Mouse (Mus musculus) mouse trophoblast stem cell (cell line): ENCODE results near the gene Zkscan1.
"Not testable (repeated sequence)": the region's sequence is repeated elsewhere in the genome, so short reads cannot be mapped to it uniquely, and the experiment has no call there.

ENCODE experiments used
- in situ Hi-C, 2 experiments: fragments of 300-500 bp; cut with MseI, MboI; formaldehyde crosslinking; loops; 2 replicates in 1 of 2; 3 replicates in 1 of 2; pipeline ENCODE4 v1.15.1; 2025

The Zkscan1 gene

DNA sequence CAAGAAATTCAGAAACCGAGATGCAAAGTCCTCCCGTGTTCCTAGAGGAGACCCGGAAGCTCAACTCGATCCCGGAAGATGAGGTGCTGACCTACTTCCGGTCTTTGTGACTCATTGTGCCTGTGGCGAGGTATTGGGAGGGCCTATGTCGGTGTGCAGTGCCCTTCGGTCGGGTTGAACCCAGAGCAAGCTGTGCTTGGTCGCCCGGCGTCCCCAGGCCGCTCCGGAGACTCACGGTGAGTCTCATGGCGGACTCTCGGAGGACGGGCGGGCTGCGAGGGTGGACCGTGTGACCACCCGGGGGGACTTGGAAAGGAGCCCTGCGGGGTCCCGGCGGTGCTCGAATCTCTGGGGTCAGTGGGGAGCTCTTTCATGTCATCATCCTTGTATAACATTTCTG, at the start of gene Zkscan1:
Zkscan1 (plus strand) TSS at position 89 of the 400 bp plus-strand sequence.
- in situ Hi-C loops: no loop called here

DNA sequence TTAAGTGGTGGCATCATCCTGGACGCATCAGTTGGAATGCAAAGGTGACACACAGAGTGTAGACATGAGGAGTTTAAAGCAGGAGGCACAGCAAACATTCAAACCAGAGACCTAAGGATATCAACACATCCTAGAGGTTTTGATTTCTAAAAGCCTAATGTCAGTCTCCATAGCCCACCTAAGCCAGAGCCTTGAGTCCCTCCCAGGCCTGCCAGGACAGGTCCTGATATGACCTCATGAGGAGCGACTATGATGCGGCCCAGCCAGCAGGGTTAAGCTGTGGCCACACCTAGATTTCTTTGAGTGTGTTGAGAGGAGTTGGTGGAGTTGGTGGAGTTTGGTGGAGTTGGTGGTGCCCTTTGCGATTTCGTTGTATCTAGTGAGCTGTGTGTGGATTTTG, 32.0 kb upstream of the Zkscan1 start, which contains the start of gene Smok3c:
Smok3c (plus strand) TSS at position 301 of the 400 bp plus-strand sequence.
- in situ Hi-C loops: not testable (repeated sequence)

- in situ Hi-C loops: no loop called here
Observed at GRCm38 (mm10) chr5:138073803-138074202, 11.1 kb upstream of the Zkscan1 start.

DNA sequence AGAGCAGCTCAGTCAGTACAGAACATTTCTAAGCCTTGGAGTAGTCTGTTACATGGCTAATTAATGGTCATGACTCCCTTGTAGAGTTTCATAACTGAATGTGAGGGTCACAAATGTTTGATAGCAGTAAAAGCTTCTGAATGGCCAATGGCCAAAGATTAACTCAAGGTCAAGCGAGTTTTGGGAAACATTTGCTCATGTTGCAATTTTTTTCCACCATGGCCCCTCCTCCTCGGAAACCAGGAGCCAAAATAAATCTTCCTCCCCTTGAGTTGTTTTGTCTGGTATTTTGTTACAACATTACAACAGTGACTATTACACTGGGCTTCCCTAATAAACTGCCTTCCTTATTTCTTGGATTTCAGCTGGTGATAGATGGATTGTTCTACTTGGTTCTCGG, 9.2 kb upstream of the Zkscan1 start:
- in situ Hi-C loops: no loop called here

DNA sequence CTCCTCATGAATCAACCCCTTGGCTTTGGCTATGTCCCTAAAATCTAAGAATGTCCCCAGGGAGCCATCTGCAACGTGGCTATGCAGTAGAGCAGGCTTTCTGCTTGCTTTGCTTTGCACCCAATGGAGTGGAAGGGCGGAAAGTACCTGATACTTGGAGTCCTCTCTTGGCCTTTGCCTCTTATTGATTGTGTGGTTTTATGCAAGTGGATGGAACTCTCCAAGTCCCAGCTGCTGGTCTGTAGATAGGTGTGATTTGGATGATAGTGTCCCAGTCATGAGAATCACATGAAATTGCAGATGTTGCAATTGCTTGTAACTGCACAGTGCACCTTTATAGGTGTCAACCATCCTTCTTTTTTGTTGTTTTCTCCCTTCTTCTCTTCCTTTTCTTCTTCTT, 8.7 kb upstream of the Zkscan1 start:
- in situ Hi-C loops: no loop called here

- in situ Hi-C loops: no loop called here
Observed at GRCm38 (mm10) chr5:138080456-138080855, 4.4 kb upstream of the Zkscan1 start.

GRCm38 (mm10) chr5:138081446-138081845, 3.4 kb upstream of the Zkscan1 start:
- in situ Hi-C loops: no loop called here

DNA sequence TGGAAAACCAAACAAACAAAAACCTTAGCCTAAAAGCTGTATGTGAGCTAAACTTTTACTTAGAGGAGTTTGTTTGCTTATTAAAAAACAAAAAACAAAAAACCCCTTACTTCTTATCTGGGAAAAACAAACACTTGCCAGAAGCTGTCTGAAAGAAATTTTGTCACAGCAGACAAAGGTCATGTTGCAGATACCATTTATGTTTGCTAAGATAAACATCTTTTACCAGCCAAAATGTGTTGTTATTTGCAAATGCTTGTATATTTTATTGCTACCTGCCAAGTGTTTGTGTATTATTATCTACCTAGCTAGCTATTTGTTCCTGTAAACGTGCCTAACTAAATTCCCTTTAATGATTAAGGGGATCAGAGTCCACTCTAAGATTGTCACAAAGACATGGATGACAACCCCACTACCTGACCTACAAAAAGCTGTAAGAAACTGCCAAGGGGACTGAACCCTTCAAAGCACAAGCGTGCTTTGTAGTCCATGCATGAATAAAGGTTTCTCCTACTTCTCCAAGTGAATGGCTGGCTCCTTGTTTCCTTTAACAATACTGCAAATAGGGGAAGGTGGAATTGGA, 1.5 kb upstream of the Zkscan1 start:
- in situ Hi-C loops: no loop called here

- in situ Hi-C loops: no loop called here
Observed at GRCm38 (mm10) chr5:138083936-138084335, 948 bp upstream of the Zkscan1 start.

- in situ Hi-C loops: no loop called here
Observed at GRCm38 (mm10) chr5:138084507-138084906, 377 bp upstream of the Zkscan1 start.

DNA sequence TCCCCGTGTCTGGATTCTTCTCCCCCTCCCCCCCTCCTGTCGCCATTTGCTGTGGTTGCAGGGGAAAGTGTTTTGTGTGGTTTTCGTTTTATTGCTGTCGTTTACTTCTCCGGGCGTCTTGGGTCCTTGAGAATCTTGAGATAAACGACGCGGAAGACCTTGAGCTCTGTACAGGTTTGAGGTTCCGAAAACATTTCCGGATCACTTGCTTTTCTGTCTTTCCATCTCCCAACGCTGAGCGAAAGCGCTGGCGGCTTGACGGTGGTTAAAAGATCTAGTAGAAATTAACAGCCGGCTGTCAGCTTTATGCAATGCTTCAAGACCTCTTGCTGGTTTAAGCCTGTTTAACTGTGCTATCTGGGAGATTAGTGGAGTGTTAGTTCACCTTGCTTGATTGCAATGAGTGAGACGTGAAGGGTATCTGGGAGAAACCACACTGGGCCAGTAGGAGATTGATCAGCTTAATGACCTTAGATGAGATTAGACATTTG, 582 bp downstream of the Zkscan1 start:
- in situ Hi-C loops: no loop called here

DNA sequence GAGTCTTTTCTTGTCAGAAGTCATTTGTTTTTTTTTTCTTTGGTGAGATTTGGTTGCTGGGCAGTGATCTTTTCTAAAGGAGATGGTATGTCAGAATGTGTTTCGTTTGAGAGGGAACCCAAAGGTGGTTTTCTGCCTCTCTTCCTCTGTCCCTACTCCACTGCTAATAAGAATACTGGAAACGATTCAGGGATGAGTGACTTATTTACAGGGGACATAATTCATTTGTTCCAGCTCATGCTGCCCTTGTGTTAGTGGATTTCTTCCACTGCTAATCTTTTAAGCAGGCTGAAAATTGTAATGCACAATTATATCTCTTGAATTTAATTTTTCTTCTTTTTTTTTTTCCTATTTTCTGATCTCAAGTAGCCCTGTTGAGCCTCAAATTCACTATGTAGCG, 2.0 kb downstream of the Zkscan1 start:
- in situ Hi-C loops: no loop called here

DNA sequence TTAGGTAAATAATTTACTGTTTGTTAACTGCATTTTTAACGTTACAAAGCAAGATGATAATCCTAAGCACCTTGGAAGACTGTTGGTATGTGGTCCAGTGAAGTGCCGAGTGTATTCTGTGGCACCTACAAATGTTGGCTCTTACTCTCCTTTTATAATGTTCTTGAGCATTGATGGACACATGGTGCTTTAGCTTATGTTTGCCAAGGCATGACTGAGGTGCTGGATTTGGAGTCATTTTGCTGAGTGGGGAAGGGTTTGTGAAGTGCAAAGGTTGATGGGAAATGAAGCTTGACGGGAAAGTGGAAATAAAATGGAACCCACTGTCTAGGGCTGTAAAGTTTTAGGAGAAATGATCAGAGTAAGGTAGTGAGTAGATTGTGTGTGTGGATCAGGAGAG, 3.5 kb downstream of the Zkscan1 start:
- in situ Hi-C loops: no loop called here

- in situ Hi-C loops: no loop called here
Observed at GRCm38 (mm10) chr5:138089108-138089551, 4.2 kb downstream of the Zkscan1 start.

DNA sequence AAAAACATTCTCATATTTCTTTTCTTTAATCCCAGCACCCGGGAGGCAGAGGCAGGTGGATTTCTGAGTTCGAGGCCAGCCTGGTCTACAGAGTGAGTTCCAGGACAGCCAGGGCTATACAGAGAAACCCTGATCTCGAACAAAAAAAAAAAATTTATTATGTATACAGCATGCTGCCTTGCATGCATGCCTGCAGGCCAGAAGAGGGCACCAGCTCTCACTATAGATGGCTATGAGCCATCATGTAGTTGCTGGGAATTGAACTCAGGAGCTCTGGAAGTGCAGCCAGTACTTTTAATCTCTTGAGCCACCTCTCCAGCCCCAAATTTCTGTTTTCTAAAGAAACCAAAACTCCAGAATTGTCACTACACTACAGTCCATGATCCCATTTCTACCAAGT, 5.4 kb downstream of the Zkscan1 start:
- in situ Hi-C loops: no loop called here

DNA sequence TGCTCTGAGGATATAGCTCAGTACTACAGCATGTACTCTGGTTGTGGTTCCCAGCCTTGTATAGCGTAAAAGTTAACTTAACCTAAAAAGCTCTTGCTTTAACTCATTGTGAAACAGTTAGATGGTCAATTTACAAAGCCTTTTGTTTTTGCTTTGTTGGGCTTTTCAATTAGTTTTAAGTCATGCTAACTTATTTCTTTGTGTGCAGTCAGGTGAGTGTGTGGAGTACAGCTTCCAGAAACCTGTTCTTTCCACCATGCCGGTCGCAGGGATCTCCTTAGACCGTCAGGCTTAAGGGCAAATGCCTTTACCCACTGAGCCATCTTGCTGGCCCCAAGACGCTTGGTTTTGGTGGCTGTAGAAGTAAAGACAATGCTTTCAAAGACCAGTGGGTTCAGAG, 5.9 kb downstream of the Zkscan1 start:
- in situ Hi-C loops: no loop called here

- in situ Hi-C loops: no loop called here
Observed at GRCm38 (mm10) chr5:138092771-138093170, 7.9 kb downstream of the Zkscan1 start.

DNA sequence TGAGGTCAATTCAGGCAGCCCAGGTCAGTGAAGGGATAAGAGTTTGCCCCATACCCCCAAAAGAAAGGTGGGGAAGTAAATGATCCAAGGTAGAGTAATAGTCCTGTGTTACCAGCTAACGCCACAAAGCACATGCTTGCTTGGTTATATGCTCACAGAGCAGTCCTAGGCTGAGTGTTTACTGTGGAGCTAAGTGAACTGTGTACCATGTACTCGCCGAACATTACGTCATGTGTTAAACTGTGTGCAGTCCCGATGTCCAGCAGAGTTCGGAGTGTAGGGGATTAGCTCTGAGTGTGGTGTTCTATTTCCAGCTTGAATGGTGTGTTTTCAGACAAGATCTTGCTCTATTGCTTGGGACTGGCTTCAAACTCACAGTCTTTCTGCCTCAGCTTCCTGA, 9.6 kb downstream of the Zkscan1 start:
- in situ Hi-C loops: no loop called here

GRCm38 (mm10) chr5:138104976-138105375, 20.1 kb downstream of the Zkscan1 start:
- in situ Hi-C loops: no loop called here

GRCm38 (mm10) chr5:138107130-138107529, 22.2 kb downstream of the Zkscan1 start:
- in situ Hi-C loops: no loop called here

- in situ Hi-C loops: not testable (repeated sequence)
Observed at GRCm38 (mm10) chr5:138109847-138110396, 25.0 kb downstream of the Zkscan1 start.

GRCm38 (mm10) chr5:138116255-138117198, 31.6 kb downstream of the Zkscan1 start, which contains the start of gene Zscan21:
Gene Zscan21 (plus strand): TSS chr5:138116903.
- in situ Hi-C loops: no loop called here
